Mouse (Mus musculus) megakaryocyte, embryonic 14.5 days (primary cell): ENCODE results near the gene Olfr1221. TPM values are rescaled to one million over a fixed set of nuclear protein-coding genes. Genes with fewer than 3 reads are reported as not detected.
"Not testable (repeated sequence)": the region's sequence is repeated elsewhere in the genome, so short reads cannot be mapped to it uniquely, and the experiment has no call there.

ENCODE experiments used
- H3K27me3 ChIP-seq: replicated peaks from 2 replicates; pipeline ENCODE3; 2012; ENCODE audit warnings: inconsistent platforms
- H3K36me3 ChIP-seq: replicated peaks from 2 replicates; pipeline ENCODE3; 2012; ENCODE audit warnings: low read length, inconsistent platforms, mixed read lengths
- H3K4me1 ChIP-seq: 2 replicates; pipeline ENCODE4 v1.6.1; 2012; ENCODE audit warnings: inconsistent platforms
- H3K4me3 ChIP-seq: replicated peaks from 2 replicates; pipeline ENCODE3; 2012; ENCODE audit warnings: moderate library complexity, mild to moderate bottlenecking, inconsistent platforms
- H3K9me3 ChIP-seq: 2 replicates; pipeline ENCODE4 v1.6.1; 2012; ENCODE audit warnings: inconsistent platforms
- FLI1 ChIP-seq: IDR thresholded peaks from 2 replicates; pipeline ENCODE4 v1.6.1; 2012; ENCODE audit warnings: low read length, inconsistent platforms, mixed read lengths
- GATA1 ChIP-seq: IDR thresholded peaks from 3 replicates; pipeline ENCODE4 v1.6.1; 2012; ENCODE audit warnings: mixed read lengths, low read length, inconsistent platforms, borderline replicate concordance
- polyA plus RNA-seq: library from polyadenylated mRNA; stranded (reverse); fragments of >175 nt; gene quantifications from 2 replicates; pipeline ENCODE4 v1.2.3, GENCODE M21; 2012; ENCODE audit warnings: low replicate concordance; ENCODE audit not compliant: insufficient read depth

Gene Olfr1221
- not detected in 2 replicates for polyA plus RNA-seq

- Histone ChIP-seq H3K36me3 (no peaks in the 10 kb centered on the region), H3K4me3 (no peak within 1 kb of the TSS), H3K9me3 (no peaks in the 10 kb centered on the region), H3K4me1 (no peaks in the 10 kb centered on the region), H3K27me3 (no peaks in the 10 kb centered on the region)
- TF ChIP-seq FLI1 = no peak
- no peak for TF ChIP-seq GATA1
Observed at GRCm38 (mm10) chr2:89117183-89117582, at the start of gene Olfr1221. Gene Olfr1221, minus strand, starts transcription at chr2:89117283.

DNA sequence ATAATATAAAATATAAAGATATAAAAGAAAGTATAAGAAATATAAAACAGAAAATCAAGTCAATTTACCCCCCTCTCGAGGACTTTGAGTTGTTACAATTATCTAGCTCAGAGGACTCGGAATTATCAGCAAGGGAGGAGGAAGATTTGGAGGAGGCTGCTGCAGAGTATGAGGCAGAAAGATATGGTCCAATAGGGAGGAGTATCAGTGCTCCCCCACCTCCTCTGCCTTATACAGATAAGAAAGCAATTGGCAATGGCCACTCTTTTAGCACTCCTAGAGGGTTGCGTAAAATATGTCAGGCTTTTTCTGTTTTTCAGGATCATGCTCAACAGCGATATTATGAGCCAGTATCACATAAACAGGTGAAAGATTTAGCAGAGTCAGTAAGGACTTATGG, 47.6 kb upstream of the Olfr1221 start:
- not testable (repeated sequence) for H3K27me3 ChIP-seq, H3K36me3 ChIP-seq

GRCm38 (mm10) chr2:89163991-89164390, 46.9 kb upstream of the Olfr1221 start, which contains the start of gene Olfr1224-ps1:
Gene Olfr1224-ps1, minus strand, starts transcription at chr2:89164091.
- H3K4me1 ChIP-seq, H3K27me3 ChIP-seq, H3K9me3 ChIP-seq, H3K36me3 ChIP-seq, H3K4me3 ChIP-seq: not testable (repeated sequence)

More for the DNA sequence above, 47.6 kb upstream of the Olfr1221 start:
- not testable (repeated sequence) for H3K4me3 ChIP-seq, H3K4me1 ChIP-seq, H3K9me3 ChIP-seq

- Histone ChIP-seq H3K4me1 (no peaks in the 10 kb centered on the region), H3K27me3 (no peaks in the 10 kb centered on the region), H3K4me3 (no peak within 1 kb of the TSS), H3K9me3 (no peaks in the 10 kb centered on the region), H3K36me3 (no peaks in the 10 kb centered on the region)
- TF ChIP-seq GATA1 (no peak), FLI1 (no peak)
Observed at GRCm38 (mm10) chr2:89151460-89151859, 34.4 kb upstream of the Olfr1221 start, which contains the start of gene Olfr1223. Gene Olfr1223, minus strand, starts transcription at chr2:89151560.

GRCm38 (mm10) chr2:89132954-89133353, 15.9 kb upstream of the Olfr1221 start, which contains the start of gene Olfr1222:
Gene Olfr1222, minus strand, starts transcription at chr2:89133054.
- no peaks in the 10 kb centered on the region for H3K4me1 ChIP-seq
- no peak within 1 kb of the TSS for H3K4me3 ChIP-seq
- H3K36me3 ChIP-seq = no peaks in the 10 kb centered on the region
- TF ChIP-seq GATA1 (no peak), FLI1 (no peak)
- no peaks in the 10 kb centered on the region for H3K27me3 ChIP-seq
- H3K9me3 ChIP-seq = no peaks in the 10 kb centered on the region

- TF ChIP-seq GATA1 (no peak), FLI1 (no peak)
- Histone ChIP-seq H3K36me3 (no peaks in the 10 kb centered on the region), H3K4me3 (no peak within 1 kb of the TSS), H3K27me3 (no peaks in the 10 kb centered on the region), H3K9me3 (no peaks in the 10 kb centered on the region), H3K4me1 (no peaks in the 10 kb centered on the region)
Observed at GRCm38 (mm10) chr2:89106735-89107134, 10.3 kb downstream of the Olfr1221 start, which contains the start of gene Olfr1220. Gene Olfr1220, minus strand, starts transcription at chr2:89106835.

DNA sequence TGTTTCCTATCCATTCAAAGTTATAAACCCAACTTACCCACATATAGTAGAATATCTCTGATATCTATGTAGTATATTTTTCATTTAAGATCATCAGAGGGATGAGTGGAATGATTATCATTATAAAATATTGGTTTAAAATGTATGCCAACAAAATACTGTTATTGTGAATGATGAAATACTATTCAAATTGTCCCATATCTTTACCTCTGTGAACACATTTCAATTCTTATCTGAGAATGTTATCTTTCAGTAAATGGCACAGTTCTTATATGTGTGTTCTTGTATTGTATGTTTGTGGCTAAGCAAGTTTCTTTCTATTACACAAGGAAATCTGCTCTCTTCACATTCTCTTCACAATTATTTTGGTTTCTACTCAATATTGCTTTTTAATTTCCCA, 11.4 kb downstream of the Olfr1221 start:
- Histone ChIP-seq H3K9me3 (no peaks in the 10 kb centered on the region), H3K4me3 (no peak overlapping the region), H3K27me3 (no peaks in the 10 kb centered on the region), H3K36me3 (no peaks in the 10 kb centered on the region), H3K4me1 (no peaks in the 10 kb centered on the region)
- TF ChIP-seq FLI1 = no peak
- TF ChIP-seq GATA1 = no peak

DNA sequence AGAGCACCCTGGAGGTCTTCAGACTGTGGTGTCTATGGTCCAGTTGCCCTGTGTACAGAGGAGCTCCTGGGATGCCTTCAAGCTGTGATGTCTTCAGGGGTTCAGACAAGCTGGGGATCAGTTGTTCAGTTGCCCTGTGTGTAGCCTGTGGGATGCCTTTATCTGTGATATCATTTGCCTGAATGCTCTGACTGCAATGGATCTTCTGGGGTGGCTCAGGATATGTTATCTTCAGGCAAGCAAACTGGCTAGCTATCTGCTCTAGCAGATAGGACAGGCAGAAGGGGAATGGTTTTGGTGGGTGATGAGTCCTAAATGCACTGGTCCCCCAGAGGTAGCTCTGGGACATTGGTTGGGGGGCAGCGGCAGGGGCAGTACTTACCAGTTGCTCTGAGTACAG, 23.2 kb downstream of the Olfr1221 start:
- TF ChIP-seq FLI1 (no peak), GATA1 (no peak)
- H3K27me3 ChIP-seq = no peaks in the 10 kb centered on the region
- no peaks in the 10 kb centered on the region for H3K4me1 ChIP-seq
- H3K9me3 ChIP-seq = 0 out of 2 replicates have a peak, but pooled peaks cover 4% of the 10 kb centered on the region
- no peak overlapping the region for H3K4me3 ChIP-seq
- H3K36me3 ChIP-seq = no peaks in the 10 kb centered on the region

DNA sequence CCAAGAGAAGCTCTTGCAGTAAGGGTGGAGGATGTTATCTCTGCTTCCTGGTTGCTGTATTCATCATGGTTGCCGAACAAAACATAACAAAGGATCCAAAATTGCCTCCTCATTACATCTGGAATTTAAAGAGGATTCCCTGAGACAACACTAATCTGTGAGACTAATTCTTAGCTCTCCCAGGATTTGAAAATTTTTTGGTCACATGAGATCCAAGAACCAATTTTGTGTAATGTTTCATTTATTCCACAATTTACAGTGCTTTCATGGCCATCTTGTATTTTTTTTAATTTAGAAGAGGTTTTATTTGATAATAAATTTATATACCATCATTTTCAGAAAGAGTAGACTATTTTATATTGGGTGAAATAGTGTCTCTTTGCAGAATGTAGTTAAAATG, 33.7 kb downstream of the Olfr1221 start, which contains the start of gene Olfr1219:
Gene Olfr1219 (minus strand): TSS at position 101 of the 400 bp plus-strand sequence.
- H3K4me1 ChIP-seq = no peaks in the 10 kb centered on the region; the same call in 1 of the 2 replicates
- peaks cover 7% of the 10 kb centered on the region; the same call in 1 of the 2 replicates for H3K9me3 ChIP-seq
- TF ChIP-seq GATA1 (no peak), FLI1 (no peak)
- H3K36me3 ChIP-seq = no peaks in the 10 kb centered on the region
- no peak within 1 kb of the TSS for H3K4me3 ChIP-seq
- no peaks in the 10 kb centered on the region for H3K27me3 ChIP-seq

GRCm38 (mm10) chr2:89081487-89081886, 35.6 kb downstream of the Olfr1221 start:
- H3K4me1 ChIP-seq = no peaks in the 10 kb centered on the region; the same call in 1 of the 2 replicates
- H3K36me3 ChIP-seq = no peaks in the 10 kb centered on the region
- H3K4me3 ChIP-seq = no peak overlapping the region
- peaks cover 5% of the 10 kb centered on the region; the same call in 1 of the 2 replicates for H3K9me3 ChIP-seq
- TF ChIP-seq GATA1 (no peak), FLI1 (no peak)
- H3K27me3 ChIP-seq = no peaks in the 10 kb centered on the region

GRCm38 (mm10) chr2:89061087-89061486, 56.0 kb downstream of the Olfr1221 start, which contains the start of gene Olfr1218:
Gene Olfr1218, minus strand, starts transcription at chr2:89061187.
- H3K4me3 ChIP-seq = no peak within 1 kb of the TSS
- TF ChIP-seq GATA1 (no peak), FLI1 (no peak)

More at GRCm38 (mm10) chr2:89061087-89061486, 56.0 kb downstream of the Olfr1221 start, which contains the start of gene Olfr1218:
- no peaks in the 10 kb centered on the region for H3K9me3 ChIP-seq
- no peaks in the 10 kb centered on the region for H3K27me3 ChIP-seq
- no peaks in the 10 kb centered on the region for H3K4me1 ChIP-seq
- no peaks in the 10 kb centered on the region for H3K36me3 ChIP-seq

Other genes with a start within 250 kb of the Olfr1221 start
- not detected in 2 replicates for gene Olfr1208, start 215.0 kb downstream of the Olfr1221 start, polyA plus RNA-seq
- gene Olfr1209, start 202.1 kb downstream of the Olfr1221 start, polyA plus RNA-seq = not detected in 2 replicates
- gene Olfr1211, start 179.2 kb downstream of the Olfr1221 start, polyA plus RNA-seq = not detected in 2 replicates
- gene Olfr1212, start 163.3 kb downstream of the Olfr1221 start, polyA plus RNA-seq = not detected in 2 replicates
- gene Gm13762, start 137.0 kb downstream of the Olfr1221 start, polyA plus RNA-seq = not detected in 2 replicates
- not detected in 2 replicates for gene Olfr1214, start 124.6 kb downstream of the Olfr1221 start, polyA plus RNA-seq
- gene Olfr1215, start 110.3 kb downstream of the Olfr1221 start, polyA plus RNA-seq = not detected in 2 replicates
- gene Olfr1216, start 98.9 kb downstream of the Olfr1221 start, polyA plus RNA-seq = not detected in 2 replicates
- gene Olfr1217, start 85.2 kb downstream of the Olfr1221 start, polyA plus RNA-seq = not detected in 2 replicates
- not detected in 2 replicates for gene Olfr1218, start 56.1 kb downstream of the Olfr1221 start, polyA plus RNA-seq
- not detected in 2 replicates for gene Olfr1219, start 33.8 kb downstream of the Olfr1221 start, polyA plus RNA-seq
- not detected in 2 replicates for gene Olfr1220, start 10.4 kb downstream of the Olfr1221 start, polyA plus RNA-seq
- not detected in 2 replicates for gene Olfr1222, start 15.8 kb upstream of the Olfr1221 start, polyA plus RNA-seq
- not detected in 2 replicates for gene Olfr1223, start 34.3 kb upstream of the Olfr1221 start, polyA plus RNA-seq
- not detected in 2 replicates for gene Olfr1224-ps1, start 46.8 kb upstream of the Olfr1221 start, polyA plus RNA-seq
- not detected in 2 replicates for gene Olfr1225, start 57.4 kb upstream of the Olfr1221 start, polyA plus RNA-seq
- not detected in 2 replicates for gene Olfr1226, start 82.8 kb upstream of the Olfr1221 start, polyA plus RNA-seq
- gene Olfr1228, start 136.8 kb upstream of the Olfr1221 start, polyA plus RNA-seq = not detected in 2 replicates
- gene Olfr1229, start 170.7 kb upstream of the Olfr1221 start, polyA plus RNA-seq = not detected in 2 replicates
- not detected in 2 replicates for gene Olfr1230, start 180.0 kb upstream of the Olfr1221 start, polyA plus RNA-seq
- gene Olfr1231, start 189.8 kb upstream of the Olfr1221 start, polyA plus RNA-seq = not detected in 2 replicates
- gene Olfr1232, start 212.4 kb upstream of the Olfr1221 start, polyA plus RNA-seq = not detected in 2 replicates
- gene Olfr1233, start 225.1 kb upstream of the Olfr1221 start, polyA plus RNA-seq = not detected in 2 replicates
- not detected in 2 replicates for gene Olfr1234, start 247.6 kb upstream of the Olfr1221 start, polyA plus RNA-seq